Mouse (Mus musculus): ENCODE measurements around the gene Tnc.

Gene Tnc

GRCm38 (mm10) chr4:64025591-64025990, 21.2 kb downstream of the Tnc start:
- no peak for ATAC-seq (ENCODE audit: low TSS enrichment)

- no peak for ATAC-seq (ENCODE audit: low TSS enrichment)
These were observed 22.6 kb downstream of the Tnc start for GRCm38 (mm10) chr4:64024041-64024779.

DNA sequence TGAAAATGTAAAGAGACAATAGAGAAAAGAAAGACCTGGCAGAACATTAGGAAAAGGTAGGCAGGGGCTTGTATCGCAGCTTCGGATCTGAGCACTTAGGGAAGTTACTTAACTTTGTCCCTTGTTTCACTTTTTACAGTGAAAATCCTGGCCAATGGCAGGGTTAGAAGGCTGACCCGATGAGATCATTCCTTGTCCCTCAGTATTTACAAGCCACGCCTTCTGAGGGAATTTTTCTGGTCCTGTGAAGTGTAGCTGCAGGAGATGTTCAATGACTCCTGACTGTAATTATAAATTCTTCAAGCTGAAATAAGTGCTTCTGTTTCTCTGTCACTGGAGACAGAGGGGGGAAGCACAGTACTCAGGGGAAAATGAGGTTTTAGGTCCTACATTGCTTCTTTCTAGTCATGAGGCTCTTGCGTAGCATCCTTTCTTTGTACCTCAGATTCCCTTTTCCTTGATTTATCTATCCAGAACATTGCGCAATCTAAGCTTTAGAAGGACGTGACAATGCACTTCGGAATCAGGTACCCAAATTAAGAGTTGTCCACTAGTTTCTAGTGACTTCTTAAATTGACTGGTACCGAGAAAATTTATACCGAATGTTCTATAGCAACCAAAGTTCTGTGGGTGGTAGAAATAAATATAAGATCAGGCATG, 25.8 kb downstream of the Tnc start:
- ATAC-seq (ENCODE audit: low TSS enrichment), result no peak

GRCm38 (mm10) chr4:64020151-64020550, 26.7 kb downstream of the Tnc start:
- ATAC-seq (ENCODE audit: low TSS enrichment), result no peak

GRCm38 (mm10) chr4:64011308-64011707, 35.5 kb downstream of the Tnc start:
- no peak for ATAC-seq (ENCODE audit: low TSS enrichment)

DNA sequence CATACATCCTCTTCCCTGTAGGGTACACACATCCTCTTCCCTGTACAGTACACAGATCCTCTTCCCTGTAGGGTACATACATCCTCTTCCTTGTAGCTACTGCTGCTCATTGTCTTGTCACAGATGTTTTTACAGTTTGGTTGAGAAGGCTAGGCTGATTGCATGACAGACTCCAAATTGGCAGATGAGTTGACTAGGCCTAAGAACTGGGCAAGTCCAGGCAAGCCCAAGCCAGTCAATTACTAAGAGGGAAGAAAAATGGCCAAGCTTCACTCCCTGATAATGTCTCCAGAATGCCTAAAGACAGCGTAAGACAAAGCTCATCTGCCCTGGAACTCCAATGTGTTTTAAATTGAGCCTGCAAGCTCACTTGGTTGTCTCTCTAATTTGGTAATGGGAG, 36.9 kb downstream of the Tnc start:
- no peak for ATAC-seq (ENCODE audit: low TSS enrichment)

GRCm38 (mm10) chr4:64005198-64005597, 41.6 kb downstream of the Tnc start:
- no peak for ATAC-seq (ENCODE audit: low TSS enrichment)

DNA sequence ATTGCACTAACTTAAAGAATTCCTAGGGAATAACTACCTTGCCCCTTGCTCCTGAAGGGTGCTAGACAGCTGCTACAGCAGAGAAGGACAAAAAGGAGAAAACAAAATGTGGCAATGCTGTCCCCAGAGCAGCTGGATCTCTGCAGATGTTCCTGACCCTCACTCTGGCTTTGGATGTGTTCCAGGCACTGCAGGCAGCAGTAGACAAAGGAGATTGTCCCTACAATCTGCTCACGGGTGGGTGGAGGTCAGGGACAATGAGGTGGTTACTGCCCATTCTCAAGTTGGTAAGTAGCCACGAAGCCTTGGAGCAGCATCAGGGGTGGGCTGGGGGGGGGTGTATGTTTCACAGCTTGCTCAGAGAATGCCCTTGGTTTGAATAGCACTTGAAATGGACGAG, 43.1 kb downstream of the Tnc start:
- ATAC-seq (ENCODE audit: low TSS enrichment), result peak; percentile 10; the same call in 1 of the 2 replicates

DNA sequence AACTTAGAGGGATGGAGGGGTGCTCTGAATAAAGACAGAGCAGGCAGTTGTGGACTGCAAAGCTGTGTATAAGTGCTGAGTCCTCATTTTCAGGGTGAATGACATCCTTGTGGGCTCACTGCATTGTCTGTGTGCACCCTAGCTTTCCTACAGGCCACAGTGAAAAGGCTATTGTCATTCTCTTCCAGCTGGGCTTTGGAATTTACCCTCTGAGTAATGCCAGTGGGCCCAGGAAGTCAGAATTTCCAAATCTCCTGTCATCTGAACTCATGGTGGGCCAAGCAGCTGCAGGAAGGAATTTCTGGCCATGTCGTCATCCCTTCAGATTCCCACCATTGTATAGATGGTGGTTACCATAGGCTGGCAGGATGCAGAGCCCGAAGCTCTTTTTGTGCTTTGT, 44.6 kb downstream of the Tnc start:
- peak; percentile 53 for ATAC-seq (ENCODE audit: low TSS enrichment)

- no peak for ATAC-seq (ENCODE audit: low TSS enrichment)
These were observed 46.0 kb downstream of the Tnc start for GRCm38 (mm10) chr4:64000788-64001187.

DNA sequence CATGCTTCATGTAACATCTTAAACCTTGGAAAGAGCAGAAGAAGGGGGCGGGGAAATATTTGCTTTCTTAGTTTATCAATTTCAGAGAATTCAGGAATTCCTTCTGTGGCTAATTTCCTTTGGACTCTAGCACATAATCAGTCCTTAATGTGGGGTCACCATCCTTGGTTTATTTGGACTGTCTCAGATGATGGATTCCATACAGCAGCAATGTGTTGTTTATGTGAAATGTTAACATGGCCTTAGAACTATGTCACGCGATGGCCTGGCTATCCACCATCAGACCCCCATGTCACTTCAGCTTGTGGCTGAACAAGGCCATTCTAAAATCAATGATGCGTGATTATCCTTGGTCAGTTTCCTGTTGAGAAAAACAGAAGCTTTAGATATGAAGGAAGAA, 46.5 kb downstream of the Tnc start:
- no peak for ATAC-seq (ENCODE audit: low TSS enrichment)

- peak; percentile 34; the same call in 1 of the 2 replicates for ATAC-seq (ENCODE audit: low TSS enrichment)
These were observed 53.2 kb downstream of the Tnc start for GRCm38 (mm10) chr4:63993462-63994113.

GRCm38 (mm10) chr4:63990216-63990615, 56.6 kb downstream of the Tnc start:
- peak; percentile 85 for ATAC-seq (ENCODE audit: low TSS enrichment)

DNA sequence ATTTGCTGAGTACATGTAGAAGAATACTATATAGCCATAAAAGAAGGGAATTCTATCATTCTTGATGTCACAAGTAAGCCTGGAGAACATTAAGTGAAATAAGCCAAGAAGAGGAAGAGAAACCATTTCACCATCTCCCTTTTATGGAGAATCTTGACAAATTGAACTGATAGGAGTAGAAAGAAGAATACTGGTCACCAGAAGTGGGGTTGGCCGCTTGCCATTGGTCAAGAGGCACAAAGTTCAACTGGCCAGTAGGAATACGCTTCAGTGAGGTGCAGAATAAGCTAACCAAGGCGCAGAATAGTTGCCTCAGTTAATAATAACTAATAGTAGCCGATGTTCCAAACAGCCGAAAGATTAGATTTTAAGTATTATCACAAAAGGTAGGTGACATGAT, 58.7 kb downstream of the Tnc start:
- no peak for ATAC-seq (ENCODE audit: low TSS enrichment)

GRCm38 (mm10) chr4:63986576-63986975, 60.2 kb downstream of the Tnc start:
- ATAC-seq (ENCODE audit: low TSS enrichment), result no peak

DNA sequence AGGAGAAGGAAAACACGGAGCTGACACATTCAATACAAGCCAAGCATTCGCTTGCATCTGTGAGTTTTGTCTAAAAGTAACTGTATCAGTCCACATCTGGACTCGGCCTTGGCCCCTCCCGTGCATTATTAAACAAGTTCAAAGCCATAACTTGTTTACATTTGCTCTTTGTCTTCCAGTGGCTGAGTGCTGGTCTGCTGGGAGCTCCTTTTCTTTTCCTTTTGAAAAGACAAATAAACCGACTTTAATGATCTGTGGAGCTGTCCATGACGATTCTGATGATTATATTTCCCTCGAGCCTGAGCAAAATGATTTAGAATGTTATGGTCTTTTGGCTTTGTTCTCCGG, 63.7 kb downstream of the Tnc start:
- no peak for ATAC-seq (ENCODE audit: low TSS enrichment)

GRCm38 (mm10) chr4:63982425-63983097, 64.3 kb downstream of the Tnc start:
- no peak for ATAC-seq (ENCODE audit: low TSS enrichment)

- ATAC-seq (ENCODE audit: low TSS enrichment), result no peak
These were observed 66.5 kb downstream of the Tnc start for GRCm38 (mm10) chr4:63980211-63980794.

DNA sequence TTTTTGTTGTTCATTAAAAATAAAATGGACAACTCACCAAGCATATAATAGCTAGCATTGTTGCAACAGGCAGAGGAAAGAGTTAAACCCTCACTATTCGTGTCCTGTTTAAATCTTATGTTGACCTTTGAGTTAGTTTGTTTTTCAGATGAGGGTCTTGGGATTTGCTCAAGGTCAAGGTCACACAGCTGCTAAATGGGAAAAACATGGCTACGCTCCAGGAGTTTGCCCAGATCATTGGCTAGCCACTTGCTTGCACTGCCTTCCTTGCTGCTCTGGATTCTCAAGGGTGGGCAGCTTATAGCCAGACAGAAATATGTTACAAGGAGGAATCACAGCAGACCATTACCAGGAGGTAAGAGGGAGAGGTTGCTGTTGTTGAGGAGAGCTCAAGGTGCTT, 67.2 kb downstream of the Tnc start:
- no peak for ATAC-seq (ENCODE audit: low TSS enrichment)

- no peak for ATAC-seq (ENCODE audit: low TSS enrichment)
These were observed 74.3 kb downstream of the Tnc start for GRCm38 (mm10) chr4:63972536-63972935.

- ATAC-seq (ENCODE audit: low TSS enrichment), result no peak
These were observed 75.1 kb downstream of the Tnc start for GRCm38 (mm10) chr4:63971762-63972161.

DNA sequence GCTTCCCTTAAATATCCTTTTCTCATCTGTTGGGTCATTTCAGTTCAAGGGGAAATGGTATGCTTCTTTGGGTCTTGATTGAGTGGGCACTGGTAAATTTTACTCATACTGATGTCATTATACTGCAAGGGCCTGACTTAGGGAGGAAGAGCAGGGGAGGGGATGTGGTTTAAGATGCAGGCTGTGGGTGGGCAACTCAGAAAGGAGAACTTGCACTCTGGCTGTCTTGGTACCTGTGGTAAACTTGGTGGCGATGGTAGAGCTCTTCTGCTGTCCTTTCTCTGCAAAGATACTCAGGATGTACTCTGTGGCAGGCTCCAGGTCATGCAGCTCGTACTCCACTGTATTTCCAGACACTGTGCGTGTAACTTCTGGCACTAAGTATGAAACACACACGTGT, 75.9 kb downstream of the Tnc start:
- no peak for ATAC-seq (ENCODE audit: low TSS enrichment)

Data from frontal cortex, adult (tissue).